Mouse (Mus musculus): ENCODE measurements around the gene Rnf17. TPM values are rescaled to one million over a fixed set of nuclear protein-coding genes. Genes with fewer than 3 reads are reported as not detected.

Gene Rnf17
- polyA plus RNA-seq, 1 experiment from 2014 or later, result 1.8 TPM

Other genes starting within 250 kb of the Rnf17 start
- gene Gzmg, start 243.0 kb upstream of the Rnf17 start, polyA plus RNA-seq (2014; fragmentation: Nextera tagmentation; extraction: Ambion mirVana), result not detected in 2 replicates
- not detected in 2 replicates for gene Gzmn, start 228.0 kb upstream of the Rnf17 start, polyA plus RNA-seq (2014; fragmentation: Nextera tagmentation; extraction: Ambion mirVana)
- not detected in 2 replicates for gene Gzmf, start 191.2 kb upstream of the Rnf17 start, polyA plus RNA-seq (2014; fragmentation: Nextera tagmentation; extraction: Ambion mirVana)
- not detected in 2 replicates for gene Gzmc, start 167.9 kb upstream of the Rnf17 start, polyA plus RNA-seq (2014; fragmentation: Nextera tagmentation; extraction: Ambion mirVana)
- gene Gzmb, start 140.3 kb upstream of the Rnf17 start, polyA plus RNA-seq (2014; fragmentation: Nextera tagmentation; extraction: Ambion mirVana), result not detected in 2 replicates
- 0.29 and 0.35 TPM in 2 replicates for gene Atp12a, start 37.5 kb upstream of the Rnf17 start, polyA plus RNA-seq (2014; fragmentation: Nextera tagmentation; extraction: Ambion mirVana)
- gene Cenpj, start 172.8 kb downstream of the Rnf17 start, polyA plus RNA-seq (2014; fragmentation: Nextera tagmentation; extraction: Ambion mirVana), result 5.4 and 6.1 TPM in 2 replicates
- 1.6 and 1.9 TPM in 2 replicates for gene Parp4, start 173.0 kb downstream of the Rnf17 start, polyA plus RNA-seq (2014; fragmentation: Nextera tagmentation; extraction: Ambion mirVana)

Data from hindbrain, embryonic 14.5 days (tissue).